ENCODE assay signal across 19 mouse cellular contexts in genomic region chr17:45671821-45672220, GRCm38 (mm10). TPM values are rescaled to one million over a fixed set of nuclear protein-coding genes. Genes with fewer than 3 reads are reported as not detected.
DNase-seq lines count a peak whose midpoint lies in the region; ATAC-seq and TF ChIP-seq lines count a peak whose summit lies in the region.
"Had no signal": no experiment of that assay in that cellular context is flagged by ENCODE, and none has a peak within 500 bp of the region (broad histone marks: within the 10 kb centered on the region; RNA-seq: fewer than 3 reads in every experiment).

No protein-coding gene starts in this region.

- H3K4me2 ChIP-seq in kidney, postnatal 0 days (ENCODE audit: low read length), result no peak overlapping the region
- H3K4me2 ChIP-seq: hindbrain, embryonic 12.5 days; kidney, embryonic 15.5 days had no signal

- no peaks in the 10 kb centered on the region for H3K9me3 ChIP-seq in kidney, postnatal 0 days (replicated peaks; ENCODE audit: low read length)
- H3K9me3 ChIP-seq: hindbrain, embryonic 12.5 days; kidney, embryonic 15.5 days; midbrain, embryonic 10.5 days had no signal

- peaks cover 49% of the 10 kb centered on the region for H3K36me3 ChIP-seq in kidney, postnatal 0 days (ENCODE audit: insufficient read depth, low read length)

- no peak for DNase-seq in kidney, postnatal 0 days (ENCODE audit: low spot score)
- no peak for DNase-seq in kidney, adult 9 months
- peak; percentile 32 for DNase-seq in 3T3-L1 (ENCODE audit: low read depth, low spot score)
- peak; percentile 26 for DNase-seq in 416B (ENCODE audit: low read depth)
- DNase-seq in thymus, postnatal 25 days, result no peak
- no peak for DNase-seq in kidney, postnatal 36 days
- DNase-seq: cerebellum, adult 11 months; embryo, embryonic 11 days; gastrocnemius, postnatal 14 days; left cerebral cortex, postnatal 4 days; lung, adult 18-20 months; right cerebral cortex, postnatal 14 days; thymus, postnatal 36 days had no signal

- peak; percentile 58 for TF ChIP-seq CTCF in kidney, postnatal 0 days (IDR thresholded peaks at IDR 0.05; ENCODE audit: low read depth)

- ATAC-seq in kidney, postnatal 0 days (replicated peaks; ENCODE audit: low FRiP score, low read depth), result no peak
- peak; percentile 34; the same call in 1 of the 2 replicates for ATAC-seq in common myeloid progenitor, adult 5-6 weeks (replicated peaks; ENCODE audit: low read depth, poor library complexity, severe bottlenecking)
- ATAC-seq: forebrain, embryonic 16.5 days had no signal

- 88% methylated on average over 1 of the region's 1 CpGs for WGBS in kidney, postnatal 0 days

- no peaks in the 10 kb centered on the region for H3K27me3 ChIP-seq in kidney, postnatal 0 days (ENCODE audit: insufficient read depth, low read length)
- H3K27me3 ChIP-seq: hindbrain, embryonic 12.5 days; kidney, embryonic 15.5 days had no signal

- no peak overlapping the region for H3K4me3 ChIP-seq in kidney, postnatal 0 days (replicated peaks; ENCODE audit: low read depth, low read length)
- H3K4me3 ChIP-seq: hindbrain, embryonic 12.5 days; kidney, embryonic 15.5 days; midbrain, embryonic 10.5 days; myocyte had no signal

- H3K27ac ChIP-seq in kidney, postnatal 0 days, result no peak overlapping the region
- H3K27ac ChIP-seq: hindbrain, embryonic 12.5 days; kidney, embryonic 15.5 days; midbrain, embryonic 10.5 days had no signal

- no peak overlapping the region for H3K9ac ChIP-seq in kidney, postnatal 0 days (ENCODE audit: low read depth, low read length)
- H3K9ac ChIP-seq: hindbrain, embryonic 12.5 days; kidney, embryonic 15.5 days had no signal

- H3K4me1 ChIP-seq in kidney, postnatal 0 days (replicated peaks; ENCODE audit: insufficient read depth, low read length), result no peaks in the 10 kb centered on the region
- H3K4me1 ChIP-seq: hindbrain, embryonic 12.5 days; kidney, embryonic 15.5 days; midbrain, embryonic 10.5 days had no signal

RNA-seq across cellular contexts. Expression of gene Capn11, which starts 12.7 kb away (rescaled TPM):
- 0.17 TPM in 1 of 2 replicates, not detected in the other for polyA plus RNA-seq in kidney, postnatal 0 days (2015; fragmentation: Nextera tagmentation; extraction: Ambion mirVana)
- 0.27 and 0.34 TPM in 2 replicates for total RNA-seq in common myeloid progenitor, adult 5-6 weeks (2017)

RNA-seq across cellular contexts. Expression of gene Mrpl14, which starts 14.3 kb away (rescaled TPM):
- 148 and 160 TPM in 2 replicates for polyA plus RNA-seq in kidney, postnatal 0 days (2015; fragmentation: Nextera tagmentation; extraction: Ambion mirVana)
- total RNA-seq in common myeloid progenitor, adult 5-6 weeks (2017), result 11.0 and 14.4 TPM in 2 replicates

RNA-seq across cellular contexts. Expression of gene Tmem63b, which starts 14.9 kb away (rescaled TPM):
- polyA plus RNA-seq in kidney, postnatal 0 days (2015; fragmentation: Nextera tagmentation; extraction: Ambion mirVana), result 29.6 and 32.7 TPM in 2 replicates
- total RNA-seq in common myeloid progenitor, adult 5-6 weeks (2017), result 5.2 and 7.0 TPM in 2 replicates

Comparison
In these comparisons a context has a peak if more than half of its experiments do, and no peak if none do; other contexts are left out.
1. DNase-seq: peak in 3T3-L1 (single experiment) and 416B (single experiment); none in kidney, postnatal 0 days (single experiment), kidney, adult 9 months (single experiment), thymus, postnatal 25 days (single experiment) and kidney, postnatal 36 days (0 of 2).